Mouse (Mus musculus) CH12.LX (cell line): ENCODE results near the gene Tgm2. TPM values are rescaled to one million over a fixed set of nuclear protein-coding genes. Genes with fewer than 3 reads are reported as not detected.

Experiments used
- DNase-seq: peaks from one replicate; pipeline ENCODE4 v3.0.0-alpha.2; 2013; ENCODE audit errors: extremely low read depth
- H3K27ac ChIP-seq: 2 replicates; pipeline ENCODE4 v1.5.1; 2012; ENCODE audit warnings: low read depth, mild to moderate bottlenecking, control low read depth, moderate library complexity; ENCODE audit not compliant: insufficient read depth
- H3K27me3 ChIP-seq: replicated peaks from 2 replicates; pipeline ENCODE3; 2012; ENCODE audit warnings: inconsistent platforms
- H3K36me3 ChIP-seq, 2 experiments: replicated peaks in 1 of 2; 2 replicates each; pipeline versions ENCODE3 to v1.6.1; 2012; ENCODE audit warnings: inconsistent platforms in 1 of 2, low read length in 1 of 2, mild to moderate bottlenecking in 1 of 2, mixed read lengths in 1 of 2, moderate library complexity in 1 of 2; ENCODE audit not compliant: control insufficient read depth in 1 of 2, insufficient read depth in 1 of 2
- H3K4me1 ChIP-seq, 2 experiments: 2 replicates each; pipeline ENCODE4 v1.6.1; 2012; ENCODE audit warnings: inconsistent platforms in 1 of 2, moderate library complexity in 1 of 2; ENCODE audit not compliant: insufficient read depth in 2 of 2, control insufficient read depth in 1 of 2
- H3K4me2 ChIP-seq: 2 replicates; pipeline ENCODE4 v1.6.1; 2012; ENCODE audit warnings: low read depth, mild to moderate bottlenecking, control low read depth; ENCODE audit not compliant: poor library complexity, insufficient read depth, severe bottlenecking
- H3K4me3 ChIP-seq, 3 experiments: fragments of 150-350 bp in 1 of 3; sonication (generic) in 1 of 3; replicated peaks in 1 of 3; 2 replicates each; pipeline versions ENCODE3 to v1.5.1; 2011 to 2012; ENCODE audit warnings: low read depth in 2 of 3, low read length in 2 of 3, mild to moderate bottlenecking in 2 of 3, moderate library complexity in 2 of 3, control low read depth in 1 of 3, improper control_type of control experiment in 1 of 3, inconsistent platforms in 1 of 3, mixed read lengths in 1 of 3; ENCODE audit not compliant: poor library complexity in 1 of 3
- H3K79me2 ChIP-seq: replicated peaks from 2 replicates; pipeline ENCODE4 v1.6.1; 2012; ENCODE audit warnings: mild to moderate bottlenecking, moderate library complexity; ENCODE audit not compliant: control insufficient read depth, poor library complexity, insufficient read depth, severe bottlenecking; ENCODE audit errors: extremely low read depth
- H3K9ac ChIP-seq: 2 replicates; pipeline ENCODE4 v1.6.1; 2012; ENCODE audit warnings: low read depth, mild to moderate bottlenecking, control low read depth, moderate library complexity; ENCODE audit not compliant: insufficient read depth
- H3K9me3 ChIP-seq: replicated peaks from 2 replicates; pipeline ENCODE3; 2012; ENCODE audit warnings: low read length, inconsistent platforms, mixed read lengths
- E2F4 ChIP-seq: IDR thresholded peaks from 2 replicates; pipeline ENCODE4 v1.6.1; 2011; ENCODE audit warnings: low read depth, low read length, improper control_type of control experiment; ENCODE audit not compliant: insufficient replicate concordance
- ELF1 ChIP-seq: IDR thresholded peaks from 2 replicates; pipeline ENCODE4 v1.6.1; 2014; ENCODE audit warnings: low read depth, mild to moderate bottlenecking, inconsistent platforms, low read length, improper control_type of control experiment
- EP300 ChIP-seq: IDR thresholded peaks from 2 replicates; pipeline ENCODE4 v1.6.1; 2011; ENCODE audit warnings: low read length, improper control_type of control experiment
- ETS1 ChIP-seq: conservative IDR thresholded peaks from 2 replicates; pipeline ENCODE4 v1.6.1; 2012; ENCODE audit warnings: low read depth, mild to moderate bottlenecking, inconsistent platforms, low read length, improper control_type of control experiment, moderate library complexity
- GABPA ChIP-seq: IDR thresholded peaks from 2 replicates; pipeline ENCODE4 v1.6.1; 2012; ENCODE audit warnings: low read depth, low read length, improper control_type of control experiment, inconsistent platforms; ENCODE audit not compliant: insufficient replicate concordance
- IRF4 ChIP-seq: IDR thresholded peaks from 2 replicates; pipeline ENCODE4 v1.6.1; 2014; ENCODE audit warnings: low read depth, mild to moderate bottlenecking, inconsistent platforms, low read length, improper control_type of control experiment
- JUN ChIP-seq: IDR thresholded peaks from 2 replicates; pipeline ENCODE4 v1.6.1; 2011; ENCODE audit warnings: low read depth, mild to moderate bottlenecking, low read length, improper control_type of control experiment, moderate library complexity; ENCODE audit not compliant: insufficient read depth
- JUND ChIP-seq: conservative IDR thresholded peaks from 2 replicates; pipeline ENCODE4 v1.6.1; 2011; ENCODE audit warnings: low read depth, low read length, improper control_type of control experiment
- KAT2A ChIP-seq: IDR thresholded peaks from 2 replicates; pipeline ENCODE4 v1.6.1; 2012; ENCODE audit warnings: low read length, improper control_type of control experiment, inconsistent platforms; ENCODE audit not compliant: insufficient replicate concordance
- MAFK ChIP-seq: IDR thresholded peaks from 2 replicates; pipeline ENCODE4 v1.6.1; 2011; ENCODE audit warnings: low read length, improper control_type of control experiment; ENCODE audit not compliant: insufficient replicate concordance
- MAX ChIP-seq: IDR thresholded peaks from 2 replicates; pipeline ENCODE4 v1.6.1; 2011; ENCODE audit warnings: low read length, improper control_type of control experiment
- MEF2A ChIP-seq: IDR thresholded peaks from 2 replicates; pipeline ENCODE4 v1.6.1; 2014; ENCODE audit warnings: low read depth, mild to moderate bottlenecking, inconsistent platforms, low read length, improper control_type of control experiment, borderline replicate concordance
- NELFE ChIP-seq: IDR thresholded peaks from 2 replicates; pipeline ENCODE4 v1.6.1; 2011; ENCODE audit warnings: low read depth, low read length, improper control_type of control experiment
- POLR2A ChIP-seq: IDR thresholded peaks from 2 replicates; pipeline ENCODE4 v1.6.1; 2011; ENCODE audit warnings: low read depth, mild to moderate bottlenecking, improper control_type of control experiment, low read length
- POLR2AphosphoS2 ChIP-seq: IDR thresholded peaks from 2 replicates; pipeline ENCODE4 v1.6.1; 2011; ENCODE audit warnings: low read depth, low read length, improper control_type of control experiment
- RAD21 ChIP-seq: IDR thresholded peaks from 2 replicates; pipeline ENCODE4 v1.6.1; 2011; ENCODE audit warnings: low read depth, mild to moderate bottlenecking, low read length, improper control_type of control experiment, moderate library complexity
- RCOR1 ChIP-seq: conservative IDR thresholded peaks from 2 replicates; pipeline ENCODE4 v1.6.1; 2012; ENCODE audit warnings: low read depth, mild to moderate bottlenecking, inconsistent platforms, low read length, improper control_type of control experiment
- SIN3A ChIP-seq: IDR thresholded peaks from 2 replicates; pipeline ENCODE4 v1.6.1; 2012; ENCODE audit warnings: low read length, improper control_type of control experiment, inconsistent platforms
- SMC3 ChIP-seq: IDR thresholded peaks from 2 replicates; pipeline ENCODE4 v1.6.1; 2011; ENCODE audit warnings: low read depth, low read length, improper control_type of control experiment
- TBP ChIP-seq: conservative IDR thresholded peaks from 2 replicates; pipeline ENCODE4 v1.6.1; 2011; ENCODE audit warnings: low read depth, low read length, improper control_type of control experiment
- TCF12 ChIP-seq: IDR thresholded peaks from 2 replicates; pipeline ENCODE4 v1.6.1; 2014; ENCODE audit warnings: low read depth, mild to moderate bottlenecking, inconsistent platforms, low read length, improper control_type of control experiment
- UBTF ChIP-seq: IDR thresholded peaks from 2 replicates; pipeline ENCODE4 v1.6.1; 2012; ENCODE audit warnings: low read depth, mild to moderate bottlenecking, inconsistent platforms, low read length, improper control_type of control experiment, moderate library complexity
- USF1 ChIP-seq: IDR thresholded peaks from 2 replicates; pipeline ENCODE4 v1.6.1; 2014; ENCODE audit warnings: low read depth, mild to moderate bottlenecking, inconsistent platforms, low read length, improper control_type of control experiment
- ZC3H11A ChIP-seq: IDR thresholded peaks from 2 replicates; pipeline ENCODE4 v1.6.1; 2012; ENCODE audit warnings: low read depth, mild to moderate bottlenecking, inconsistent platforms, low read length, improper control_type of control experiment
- ZKSCAN1 ChIP-seq: IDR thresholded peaks from 2 replicates; pipeline ENCODE4 v1.6.1; 2012; ENCODE audit warnings: low read depth, inconsistent platforms, low read length, improper control_type of control experiment, borderline replicate concordance
- ZMIZ1 ChIP-seq: IDR thresholded peaks from 2 replicates; pipeline ENCODE4 v1.6.1; 2012; ENCODE audit warnings: low read depth, mild to moderate bottlenecking, inconsistent platforms, low read length, improper control_type of control experiment
- ZNF384 ChIP-seq: IDR thresholded peaks from 2 replicates; pipeline ENCODE4 v1.6.1; 2012; ENCODE audit warnings: low read depth, low read length, improper control_type of control experiment, inconsistent platforms
- dilution Hi-C: fragments of 300-500 bp; cut with MboI; formaldehyde crosslinking; loops from 2 replicates; pipeline ENCODE4 v1.14.3; 2020; ENCODE audit warnings: low sequenced_read_pairs; ENCODE audit not compliant: extremely low pct_unique_long_range_greater_than_20kb, extremely low pct_ligation_motif_present
- in situ Hi-C: fragments of 300-500 bp; cut with MboI; formaldehyde crosslinking; loops from 3 replicates; pipeline ENCODE4 v1.14.3; 2019; ENCODE audit warnings: low sequenced_read_pairs, low pct_ligation_motif_present, low pct_unique_long_range_greater_than_20kb, mixed read lengths
- polyA plus RNA-seq: library from polyadenylated mRNA; unstranded; fragments of >175 nt; gene quantifications from 2 replicates; pipeline ENCODE4 v1.2.1, GENCODE M21; 2012; ENCODE audit warnings: low read depth; ENCODE audit not compliant: insufficient read length
- total RNA-seq, 2 experiments: library from RNA; depleted of rRNA; stranded (reverse); fragments of 300-350 nt in 1 of 2; fragments of >200 nt in 1 of 2; gene quantifications; 2 replicates each; pipeline ENCODE4 v1.2.3; 2012 to 2014

Gene Tgm2
- total and polyA plus RNA-seq, 3 experiments: 0.08 to 0.50 (median 0.21) TPM

DNA sequence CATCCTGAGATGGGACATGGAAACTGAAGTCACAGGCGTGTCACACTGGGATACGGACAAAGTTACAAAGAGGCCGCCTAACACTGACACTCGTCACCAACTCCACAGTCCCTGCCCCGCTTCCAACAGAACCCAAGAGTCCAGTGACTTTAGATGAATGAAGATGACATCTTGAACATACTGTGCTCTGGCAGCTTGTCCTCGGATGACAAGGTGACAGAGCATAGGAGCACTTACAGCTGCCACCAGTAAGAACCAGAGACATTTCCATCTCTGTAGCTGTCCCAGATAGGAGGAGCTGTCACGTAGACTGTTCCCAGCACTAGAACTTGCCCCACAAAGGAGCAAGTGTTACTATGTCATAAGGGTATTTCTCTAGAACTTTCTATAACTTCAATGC is 18.4 kb downstream of the Tgm2 start:
- DNase-seq: no peak
- H3K27me3 ChIP-seq: peaks cover 80% of the 10 kb centered on the region
- no peak overlapping the region for H3K9ac ChIP-seq
- no peaks in the 10 kb centered on the region for H3K36me3 ChIP-seq
- no peak overlapping the region for H3K4me2 ChIP-seq
- H3K4me1 ChIP-seq: no peaks in the 10 kb centered on the region
- peaks cover 9% of the 10 kb centered on the region for H3K9me3 ChIP-seq
- in situ Hi-C loops (no loop called here), dilution Hi-C loops (no loop called here)
- TF ChIP-seq JUN: no peak
- no peak for TF ChIP-seq MAFK
- no peak for TF ChIP-seq KAT2A
- TF ChIP-seq GABPA: no peak
- TF ChIP-seq ZC3H11A: no peak
- no peak for TF ChIP-seq SMC3
- no peak for TF ChIP-seq ZNF384
- TF ChIP-seq MAX: no peak
- TF ChIP-seq TBP: no peak
- no peak for TF ChIP-seq ETS1
- no peak for TF ChIP-seq NELFE
- no peak for TF ChIP-seq ZKSCAN1
- H3K27ac ChIP-seq: no peak overlapping the region
- no peaks in the 10 kb centered on the region for H3K79me2 ChIP-seq
- no peak overlapping the region for H3K4me3 ChIP-seq

DNA sequence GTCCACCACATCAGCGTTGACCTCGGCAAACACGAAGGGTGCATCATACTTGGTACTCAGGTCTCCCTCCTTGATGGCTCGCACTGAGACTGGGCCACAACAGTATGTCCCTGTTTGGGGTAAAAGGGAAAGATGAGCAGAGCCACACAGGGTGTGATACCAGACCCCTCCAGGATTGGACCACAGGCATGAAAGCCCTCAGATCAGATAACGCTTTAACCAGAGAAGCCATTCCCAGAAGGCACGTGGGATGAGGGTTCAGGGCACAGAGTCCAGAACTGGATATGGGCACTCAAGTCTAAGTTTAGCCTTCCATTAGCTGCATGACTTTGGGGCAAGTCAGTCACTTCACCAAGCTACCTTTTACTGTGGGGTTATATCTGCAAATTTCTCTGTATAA is 19.0 kb downstream of the Tgm2 start:
- Histone ChIP-seq H3K36me3 (no peaks in the 10 kb centered on the region), H3K27ac (no peak overlapping the region), H3K4me3 (no peak overlapping the region), H3K27me3 (peaks cover 80% of the 10 kb centered on the region), H3K79me2 (no peaks in the 10 kb centered on the region), H3K4me1 (no peaks in the 10 kb centered on the region), H3K4me2 (no peak overlapping the region), H3K9ac (no peak overlapping the region), H3K9me3 (peaks cover 9% of the 10 kb centered on the region)
- dilution Hi-C loops (no loop called here), in situ Hi-C loops (no loop called here)
- no peak for DNase-seq
- TF ChIP-seq USF1: no peak
- TF ChIP-seq MAX: no peak
- no peak for TF ChIP-seq POLR2AphosphoS2

DNA sequence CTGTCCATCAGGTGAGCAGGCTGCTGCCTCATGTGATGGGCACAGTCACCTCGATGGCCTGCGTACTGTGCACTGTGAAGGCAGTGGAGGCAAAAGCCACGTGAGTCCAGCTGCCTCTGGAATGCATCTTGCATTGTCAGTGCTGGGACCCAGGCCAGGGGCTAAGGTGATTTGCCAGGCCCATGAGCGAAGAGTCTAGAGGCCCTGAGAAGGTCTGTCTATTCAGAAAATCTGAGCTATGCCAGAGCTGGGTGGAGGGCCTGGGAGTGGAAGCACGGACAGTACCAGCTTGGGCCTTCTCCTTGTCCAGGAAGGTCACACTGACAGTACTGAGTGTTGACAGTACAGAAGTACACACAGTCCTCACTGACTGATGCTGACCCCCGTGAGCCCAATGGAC is 23.4 kb downstream of the Tgm2 start:
- Histone ChIP-seq H3K27me3 (peaks cover 68% of the 10 kb centered on the region), H3K27ac (no peak overlapping the region), H3K4me2 (no peak overlapping the region), H3K9ac (no peak overlapping the region), H3K36me3 (no peaks in the 10 kb centered on the region), H3K4me3 (no peak overlapping the region), H3K4me1 (no peaks in the 10 kb centered on the region), H3K79me2 (no peaks in the 10 kb centered on the region), H3K9me3 (peaks cover 9% of the 10 kb centered on the region)
- no peak for DNase-seq
- dilution Hi-C loops: no loop called here
- in situ Hi-C loops: no loop called here
- no peak for TF ChIP-seq SIN3A
- TF ChIP-seq JUND: no peak
- TF ChIP-seq UBTF: no peak
- TF ChIP-seq E2F4: no peak
- no peak for TF ChIP-seq RAD21
- TF ChIP-seq RCOR1: no peak
- TF ChIP-seq ELF1: no peak
- TF ChIP-seq POLR2AphosphoS2: no peak
- no peak for TF ChIP-seq TBP
- TF ChIP-seq ZMIZ1: no peak
- no peak for TF ChIP-seq TCF12
- no peak for TF ChIP-seq JUN
- TF ChIP-seq MEF2A: no peak
- no peak for TF ChIP-seq ZKSCAN1
- TF ChIP-seq IRF4: no peak
- TF ChIP-seq USF1: no peak
- TF ChIP-seq EP300: no peak
- no peak for TF ChIP-seq POLR2A
